Mouse (Mus musculus): ENCODE results near the gene Col4a4.

Col4a4 gene

GRCm38 (mm10) chr1:82476746-82477145 lies 109.9 kb downstream of the Col4a4 start:
- no peak for DNase-seq (ENCODE audit: extremely low read depth, insufficient read length, low spot score)

GRCm38 (mm10) chr1:82476256-82476655 lies 110.4 kb downstream of the Col4a4 start:
- no peak for DNase-seq (ENCODE audit: extremely low read depth, insufficient read length, low spot score)

GRCm38 (mm10) chr1:82475821-82476220 lies 110.8 kb downstream of the Col4a4 start:
- DNase-seq (ENCODE audit: extremely low read depth, insufficient read length, low spot score) = no peak

- DNase-seq (ENCODE audit: extremely low read depth, insufficient read length, low spot score) = no peak
Measured at GRCm38 (mm10) chr1:82475254-82475653, 111.4 kb downstream of the Col4a4 start.

- DNase-seq (ENCODE audit: extremely low read depth, insufficient read length, low spot score) = no peak
Measured at GRCm38 (mm10) chr1:82474461-82474961, 112.1 kb downstream of the Col4a4 start.

GRCm38 (mm10) chr1:82473467-82473866 lies 113.2 kb downstream of the Col4a4 start:
- no peak for DNase-seq (ENCODE audit: extremely low read depth, insufficient read length, low spot score)

- DNase-seq (ENCODE audit: extremely low read depth, insufficient read length, low spot score) = no peak
Measured at GRCm38 (mm10) chr1:82470516-82471225, 116.0 kb downstream of the Col4a4 start.

GRCm38 (mm10) chr1:82468872-82469271 lies 117.8 kb downstream of the Col4a4 start:
- DNase-seq (ENCODE audit: extremely low read depth, insufficient read length, low spot score) = no peak

GRCm38 (mm10) chr1:82465321-82465853 lies 121.3 kb downstream of the Col4a4 start:
- DNase-seq (ENCODE audit: extremely low read depth, insufficient read length, low spot score) = no peak

- no peak for DNase-seq (ENCODE audit: extremely low read depth, insufficient read length, low spot score)
Measured at GRCm38 (mm10) chr1:82461041-82461440, 125.6 kb downstream of the Col4a4 start.

- no peak for DNase-seq (ENCODE audit: extremely low read depth, insufficient read length, low spot score)
Measured at GRCm38 (mm10) chr1:82459926-82460325, 126.7 kb downstream of the Col4a4 start.

GRCm38 (mm10) chr1:82459350-82459749 lies 127.3 kb downstream of the Col4a4 start:
- DNase-seq (ENCODE audit: extremely low read depth, insufficient read length, low spot score) = no peak

- DNase-seq (ENCODE audit: extremely low read depth, insufficient read length, low spot score) = no peak
Measured at GRCm38 (mm10) chr1:82454031-82454430, 132.6 kb downstream of the Col4a4 start.

- no peak for DNase-seq (ENCODE audit: extremely low read depth, insufficient read length, low spot score)
Measured at GRCm38 (mm10) chr1:82451927-82452651, 134.6 kb downstream of the Col4a4 start.

- no peak for DNase-seq (ENCODE audit: extremely low read depth, insufficient read length, low spot score)
Measured at GRCm38 (mm10) chr1:82449851-82450250, 136.8 kb downstream of the Col4a4 start.

- no peak for DNase-seq (ENCODE audit: extremely low read depth, insufficient read length, low spot score)
Measured at GRCm38 (mm10) chr1:82446049-82446448, 140.6 kb downstream of the Col4a4 start.

GRCm38 (mm10) chr1:82443517-82443916 lies 143.1 kb downstream of the Col4a4 start:
- DNase-seq (ENCODE audit: extremely low read depth, insufficient read length, low spot score) = no peak

GRCm38 (mm10) chr1:82440123-82440522 lies 146.5 kb downstream of the Col4a4 start:
- no peak for DNase-seq (ENCODE audit: extremely low read depth, insufficient read length, low spot score)

- no peak for DNase-seq (ENCODE audit: extremely low read depth, insufficient read length, low spot score)
Measured at GRCm38 (mm10) chr1:82437273-82437672, 149.4 kb downstream of the Col4a4 start.

GRCm38 (mm10) chr1:82433649-82434005 lies 153.0 kb downstream of the Col4a4 start:
- DNase-seq (ENCODE audit: extremely low read depth, insufficient read length, low spot score) = no peak

- DNase-seq (ENCODE audit: extremely low read depth, insufficient read length, low spot score) = peak; percentile 19
Measured at GRCm38 (mm10) chr1:82432919-82433648, 153.6 kb downstream of the Col4a4 start.
